20 mouse cellular contexts compared by ENCODE assay signal in genomic region chr13:42041203-42041602, GRCm38 (mm10). TPM values are rescaled to one million over a fixed set of nuclear protein-coding genes. Genes with fewer than 3 reads are reported as not detected.
A peak's percentile ranks its signal among the peaks of the same experiment; 100 is the strongest.
DNase-seq lines count a peak whose midpoint lies in the region; ATAC-seq and TF ChIP-seq lines count a peak whose summit lies in the region.
"Had no signal": no experiment of that assay in that cellular context is flagged by ENCODE, and none has a peak within 500 bp of the region (broad histone marks: within the 10 kb centered on the region; RNA-seq: fewer than 3 reads in every experiment).

No protein-coding gene starts in this region.

- ATAC-seq in limb, embryonic 11.5 days (ENCODE audit: insufficient number of reproducible peaks, low FRiP score, low TSS enrichment, low read depth): no peak
- ATAC-seq: activated CD4-positive, CD25-positive, alpha-beta regulatory T cell, adult 4 months; forebrain, embryonic 13.5 days; forebrain, embryonic 15.5 days; forebrain, postnatal 0 days; Patski had no signal

- no peaks in the 10 kb centered on the region for H3K79me2 ChIP-seq in MEL (ENCODE audit: control insufficient read depth, insufficient read depth, low read length, poor library complexity)

- H3K27ac ChIP-seq in limb, embryonic 11.5 days (replicated peaks; ENCODE audit: low read depth, low read length): no peak overlapping the region
- H3K27ac ChIP-seq in limb, embryonic 10.5 days: no peak overlapping the region
- no peak overlapping the region for H3K27ac ChIP-seq in MEL (ENCODE audit: control insufficient read depth, low read depth, low read length)
- H3K27ac ChIP-seq: embryonic facial prominence, embryonic 13.5 days; forebrain, embryonic 13.5 days; forebrain, embryonic 15.5 days had no signal

- TF ChIP-seq CTCF in MEL (IDR thresholded peaks at IDR 0.05 in 2 of 3, conservative IDR thresholded peaks at IDR 0.05 in 1 of 3; ENCODE audit: control insufficient read depth in 1 of 3, insufficient read depth in 1 of 3, low read depth in 2 of 3, low read length in 3 of 3, poor library complexity in 1 of 3, severe bottlenecking in 1 of 3): no peak

- H3K27me3 ChIP-seq in limb, embryonic 11.5 days (ENCODE audit: control insufficient read depth, insufficient read depth, low read length): no peaks in the 10 kb centered on the region
- no peaks in the 10 kb centered on the region for H3K27me3 ChIP-seq in limb, embryonic 10.5 days (ENCODE audit: low read depth, poor library complexity, severe bottlenecking)
- no peaks in the 10 kb centered on the region for H3K27me3 ChIP-seq in MEL (ENCODE audit: control insufficient read depth in 1 of 2, insufficient read depth in 2 of 2, low read length in 2 of 2)
- H3K27me3 ChIP-seq: embryonic facial prominence, embryonic 13.5 days; forebrain, embryonic 13.5 days; forebrain, embryonic 15.5 days; Patski had no signal

- no peak overlapping the region for H3K4me2 ChIP-seq in limb, embryonic 11.5 days (ENCODE audit: low read depth, severe bottlenecking)
- H3K4me2 ChIP-seq: embryonic facial prominence, embryonic 13.5 days; forebrain, embryonic 13.5 days; forebrain, embryonic 15.5 days had no signal

- H3K4me3 ChIP-seq in limb, embryonic 11.5 days (ENCODE audit: low read depth, low read length): no peak overlapping the region
- no peak overlapping the region for H3K4me3 ChIP-seq in limb, embryonic 10.5 days
- H3K4me3 ChIP-seq in MEL (ENCODE audit: control insufficient read depth in 1 of 2, insufficient read depth in 1 of 2, low read depth in 2 of 2, low read length in 2 of 2): no peak overlapping the region
- H3K4me3 ChIP-seq: embryonic facial prominence, embryonic 13.5 days; forebrain, embryonic 13.5 days; forebrain, embryonic 15.5 days had no signal

- no peak for TF ChIP-seq RAD21 in MEL (IDR thresholded peaks at IDR 0.05; ENCODE audit: low read depth, low read length)

- no peak overlapping the region for H3K9ac ChIP-seq in limb, embryonic 11.5 days (ENCODE audit: low read length)
- H3K9ac ChIP-seq in MEL (ENCODE audit: control insufficient read depth, low read depth, low read length, poor library complexity, severe bottlenecking): no peak overlapping the region
- H3K9ac ChIP-seq: embryonic facial prominence, embryonic 13.5 days; forebrain, embryonic 13.5 days; forebrain, embryonic 15.5 days; forebrain, postnatal 0 days had no signal

- TF ChIP-seq EP300 in MEL (IDR thresholded peaks at IDR 0.05; ENCODE audit: low read depth in 1 of 2, low read length in 2 of 2): no peak

- 0% methylated on average over 2 of the region's 2 CpGs for WGBS in limb, embryonic 11.5 days
- WGBS in limb, embryonic 10.5 days: 7% methylated on average over 2 of the region's 2 CpGs

- H3K9me3 ChIP-seq in limb, embryonic 11.5 days (ENCODE audit: control insufficient read depth, low read length): no peaks in the 10 kb centered on the region
- no peaks in the 10 kb centered on the region for H3K9me3 ChIP-seq in limb, embryonic 10.5 days (replicated peaks)
- H3K9me3 ChIP-seq in MEL (replicated peaks; ENCODE audit: insufficient read depth, low read length): no peaks in the 10 kb centered on the region
- H3K9me3 ChIP-seq: embryonic facial prominence, embryonic 13.5 days; forebrain, embryonic 13.5 days; forebrain, embryonic 15.5 days had no signal

- H3K36me3 ChIP-seq in limb, embryonic 11.5 days (ENCODE audit: control insufficient read depth, insufficient read depth, low read length): no peaks in the 10 kb centered on the region
- H3K36me3 ChIP-seq in limb, embryonic 10.5 days: no peaks in the 10 kb centered on the region
- H3K36me3 ChIP-seq in MEL (ENCODE audit: control insufficient read depth in 1 of 2, insufficient read depth in 2 of 2, low read length in 2 of 2): no peaks in the 10 kb centered on the region; a peak in 1 of 4 replicates
- H3K36me3 ChIP-seq: embryonic facial prominence, embryonic 13.5 days; forebrain, embryonic 15.5 days had no signal

- TF ChIP-seq POLR2A in MEL (IDR thresholded peaks at IDR 0.05; ENCODE audit: control insufficient read depth in 1 of 2, insufficient read depth in 1 of 2, low read depth in 1 of 2, low read length in 2 of 2, poor library complexity in 1 of 2): no peak

- H3K4me1 ChIP-seq in limb, embryonic 11.5 days (ENCODE audit: control insufficient read depth, insufficient read depth, low read length): no peaks in the 10 kb centered on the region
- peaks cover 18% of the 10 kb centered on the region for H3K4me1 ChIP-seq in limb, embryonic 10.5 days
- H3K4me1 ChIP-seq in MEL (ENCODE audit: control insufficient read depth in 1 of 2, insufficient read depth in 2 of 2, low read length in 2 of 2): peaks cover 2 to 6% of the 10 kb centered on the region in 2 experiments; a peak in 3 of 4 replicates
- H3K4me1 ChIP-seq: forebrain, embryonic 15.5 days had no signal

- peak; percentile 74 for DNase-seq in heart, adult 11 months
- DNase-seq in heart, adult 8-10 months (ENCODE audit: low spot score): no peak
- DNase-seq in limb, embryonic 11.5 days (ENCODE audit: low spot score): peak; percentile 25
- no peak for DNase-seq in limb, embryonic 10.5 days (ENCODE audit: low spot score)
- DNase-seq in MEL (ENCODE audit: low read depth, low spot score): no peak
- no peak for DNase-seq in spleen, postnatal 36 days (ENCODE audit: low spot score in 2 of 2)
- DNase-seq: adrenal gland, adult 8-10 months; adrenal gland, postnatal 14 days; adrenal gland, postnatal 36 days; cerebellum, adult 11-12 months; cerebellum, adult 2 months; cerebellum, adult 9-10 months; cerebellum, postnatal 10 days; cerebellum, postnatal 25 days; forebrain, postnatal 0 days had no signal

TF ChIP-seq in MEL, 35 proteins besides CTCF, POLR2A, EP300 and RAD21:
- TF ChIP-seq TBP (IDR thresholded peaks at IDR 0.05; ENCODE audit: low read depth, low read length): no peak
- TF ChIP-seq ZMIZ1 (IDR thresholded peaks at IDR 0.05; ENCODE audit: low read depth, low read length): no peak
- TF ChIP-seq JUND (IDR thresholded peaks at IDR 0.05; ENCODE audit: low read depth, low read length): no peak
- TF ChIP-seq POLR2AphosphoS2 (IDR thresholded peaks at IDR 0.05; ENCODE audit: low read length): no peak
- 0 out of 2 replicates have a peak, but pooled peaks have one; percentile 16 for TF ChIP-seq MAX (IDR thresholded peaks at IDR 0.05; ENCODE audit: low read length)
- TF ChIP-seq ZC3H11A (IDR thresholded peaks at IDR 0.05; ENCODE audit: low read depth, low read length): no peak
- no peak for TF ChIP-seq CHD2 (IDR thresholded peaks at IDR 0.05; ENCODE audit: low read length)
- no peak for TF ChIP-seq ETS1 (IDR thresholded peaks at IDR 0.05; ENCODE audit: low read depth, low read length)
TF ChIP-seq in MEL: peak in this region for 1.

RNA-seq across cellular contexts. Expression of gene Hivep1, which starts 10.6 kb away (rescaled TPM):
- total RNA-seq in heart, adult 8-10 months (2022): 10 to 100 TPM; 21.0 to 26.3 (median 25.3) TPM
- 8.7 and 14.0 TPM in 2 replicates for polyA plus RNA-seq in limb, embryonic 11.5 days (2014; fragmentation: Nextera tagmentation; extraction: Ambion mirVana)
- polyA plus RNA-seq in limb, embryonic 10.5 days (2016; fragmentation: Nextera tagmentation; extraction: Ambion mirVana): 7.1 and 9.4 TPM in 2 replicates
- 2.2 and 3.9 TPM in 2 replicates for total RNA-seq in MEL (2012; rRNA removed)
- 10 to 100 TPM in 1 of 2 experiments, not detected in 1; 15.9 TPM for polyA plus RNA-seq in MEL (2012; ENCODE audit: insufficient read depth in 1 of 2, insufficient read length in 2 of 2, low read depth in 1 of 2, low replicate concordance in 2 of 2, missing spikeins in 1 of 2)

Comparison
In these comparisons a context has a peak if more than half of its experiments do, and no peak if none do; other contexts are left out.
1. DNase-seq: peak in heart, adult 11 months (single experiment) and limb, embryonic 11.5 days (single experiment); none in heart, adult 8-10 months (single experiment), limb, embryonic 10.5 days (single experiment), MEL (single experiment) and spleen, postnatal 36 days (0 of 2).